Mouse (Mus musculus) neural tube, embryonic 10.5 days (tissue): Measurements from ENCODE around the gene D17Wsu92e.
"Not testable (repeated sequence)": the region's sequence is repeated elsewhere in the genome, so short reads cannot be mapped to it uniquely, and the experiment has no call there.

Experiments
- DNase-seq: peaks from one replicate; pipeline ENCODE4 v3.0.0-alpha.2; 2017; ENCODE audit warnings: low spot score; ENCODE audit errors: extremely low spot score

D17Wsu92e gene

GRCm38 (mm10) chr17:27820568-27821406 lies at the start of gene D17Wsu92e:
TSS of gene D17Wsu92e (minus strand) at chr17:27820648.
- peak; percentile 100 for DNase-seq

- DNase-seq = no peak
Observed at GRCm38 (mm10) chr17:27866737-27867136, 46.3 kb upstream of the D17Wsu92e start.

- DNase-seq = no peak
Observed at GRCm38 (mm10) chr17:27865461-27865860, 45.0 kb upstream of the D17Wsu92e start.

- no peak for DNase-seq
Observed at GRCm38 (mm10) chr17:27859131-27859530, 38.7 kb upstream of the D17Wsu92e start.

GRCm38 (mm10) chr17:27857649-27858475 lies 37.4 kb upstream of the D17Wsu92e start:
- DNase-seq = peak; percentile 18

GRCm38 (mm10) chr17:27856798-27857648 lies 36.6 kb upstream of the D17Wsu92e start:
- peak; percentile 77 for DNase-seq

- peak; percentile 88 for DNase-seq
Observed at GRCm38 (mm10) chr17:27856265-27856797, 35.9 kb upstream of the D17Wsu92e start, which contains the start of gene Uhrf1bp1. TSS of gene Uhrf1bp1 (plus strand) at chr17:27856441.

GRCm38 (mm10) chr17:27851076-27851475 lies 30.6 kb upstream of the D17Wsu92e start:
- DNase-seq = no peak

GRCm38 (mm10) chr17:27848351-27848750 lies 27.9 kb upstream of the D17Wsu92e start:
- no peak for DNase-seq

- peak; percentile 94 for DNase-seq
Observed at GRCm38 (mm10) chr17:27839469-27840252, 19.2 kb upstream of the D17Wsu92e start.

GRCm38 (mm10) chr17:27837850-27838249 lies 17.4 kb upstream of the D17Wsu92e start, which contains the start of gene Snrpc:
TSS of gene Snrpc (plus strand) at chr17:27838150.
- not testable (repeated sequence) for DNase-seq

- no peak for DNase-seq
Observed at GRCm38 (mm10) chr17:27830411-27830810, 10.0 kb upstream of the D17Wsu92e start.

- DNase-seq = peak; percentile 16
Observed at GRCm38 (mm10) chr17:27827511-27827910, 7.1 kb upstream of the D17Wsu92e start.

- DNase-seq = peak; percentile 61
Observed at GRCm38 (mm10) chr17:27826908-27827383, 6.5 kb upstream of the D17Wsu92e start.

GRCm38 (mm10) chr17:27825984-27826905 lies 5.8 kb upstream of the D17Wsu92e start:
- DNase-seq = peak; percentile 57

- no peak for DNase-seq
Observed at GRCm38 (mm10) chr17:27825539-27825938, 5.1 kb upstream of the D17Wsu92e start.

- DNase-seq = no peak
Observed at GRCm38 (mm10) chr17:27824941-27825340, 4.5 kb upstream of the D17Wsu92e start.

GRCm38 (mm10) chr17:27823142-27823905 lies 2.9 kb upstream of the D17Wsu92e start:
- no peak for DNase-seq
